Mouse (Mus musculus): ENCODE results near the gene Stxbp4. TPM values are rescaled to one million over a fixed set of nuclear protein-coding genes. Genes with fewer than 3 reads are reported as not detected.

Gene Stxbp4
- polyA plus RNA-seq, 1 experiment from 2014 or later = 19.4 TPM

GRCm38 (mm10) chr11:90622500-90622899, 15.4 kb downstream of the Stxbp4 start:
- no peak overlapping the region for H3K4me2 ChIP-seq (ENCODE audit: low read length)
- H3K4me3 ChIP-seq (replicated peaks; ENCODE audit: low read length) = no peak overlapping the region
- H3K27me3 ChIP-seq (replicated peaks; ENCODE audit: control insufficient read depth, insufficient read depth, low read length) = no peaks in the 10 kb centered on the region
- H3K9ac ChIP-seq (replicated peaks; ENCODE audit: low read depth, low read length) = no peak overlapping the region
- no peaks in the 10 kb centered on the region for H3K4me1 ChIP-seq (replicated peaks; ENCODE audit: control insufficient read depth, insufficient read depth, low read length)
- H3K9me3 ChIP-seq (ENCODE audit: control insufficient read depth, low read length) = no peaks in the 10 kb centered on the region
- no peak for ATAC-seq
- no peak overlapping the region for H3K27ac ChIP-seq (ENCODE audit: low read length)
- no peaks in the 10 kb centered on the region for H3K36me3 ChIP-seq (ENCODE audit: control insufficient read depth, insufficient read depth)
- whole genome bisulfite sequencing = 90% methylated on average over 7 of the region's 7 CpGs

GRCm38 (mm10) chr11:90622044-90622443, 15.8 kb downstream of the Stxbp4 start:
- no peak for ATAC-seq
- H3K36me3 ChIP-seq (ENCODE audit: control insufficient read depth, insufficient read depth) = no peaks in the 10 kb centered on the region
- 83% methylated on average over 12 of the region's 12 CpGs for WGBS

GRCm38 (mm10) chr11:90616431-90616830, 21.5 kb downstream of the Stxbp4 start:
- no peak overlapping the region for H3K27ac ChIP-seq (ENCODE audit: low read length)
- no peaks in the 10 kb centered on the region for H3K9me3 ChIP-seq (ENCODE audit: control insufficient read depth, low read length)
- H3K4me1 ChIP-seq (replicated peaks; ENCODE audit: control insufficient read depth, insufficient read depth, low read length) = no peaks in the 10 kb centered on the region
- no peaks in the 10 kb centered on the region for H3K36me3 ChIP-seq (ENCODE audit: control insufficient read depth, insufficient read depth)
- no peak overlapping the region for H3K4me3 ChIP-seq (replicated peaks; ENCODE audit: low read length)
- H3K9ac ChIP-seq (replicated peaks; ENCODE audit: low read depth, low read length) = no peak overlapping the region
- no peak overlapping the region for H3K4me2 ChIP-seq (ENCODE audit: low read length)
- no peaks in the 10 kb centered on the region for H3K27me3 ChIP-seq (replicated peaks; ENCODE audit: control insufficient read depth, insufficient read depth, low read length)
- ATAC-seq = no peak

More at GRCm38 (mm10) chr11:90622044-90622443, 15.8 kb downstream of the Stxbp4 start:
- H3K4me3 ChIP-seq (replicated peaks; ENCODE audit: low read length) = no peak overlapping the region
- no peak overlapping the region for H3K4me2 ChIP-seq (ENCODE audit: low read length)
- H3K27me3 ChIP-seq (replicated peaks; ENCODE audit: control insufficient read depth, insufficient read depth, low read length) = no peaks in the 10 kb centered on the region
- H3K27ac ChIP-seq (ENCODE audit: low read length) = no peak overlapping the region
- H3K4me1 ChIP-seq (replicated peaks; ENCODE audit: control insufficient read depth, insufficient read depth, low read length) = no peaks in the 10 kb centered on the region
- H3K9ac ChIP-seq (replicated peaks; ENCODE audit: low read depth, low read length) = no peak overlapping the region
- H3K9me3 ChIP-seq (ENCODE audit: control insufficient read depth, low read length) = no peaks in the 10 kb centered on the region

GRCm38 (mm10) chr11:90614743-90615142, 23.1 kb downstream of the Stxbp4 start:
- H3K4me2 ChIP-seq (ENCODE audit: low read length) = no peak overlapping the region
- H3K4me3 ChIP-seq (replicated peaks; ENCODE audit: low read length) = no peak overlapping the region
- no peak overlapping the region for H3K27ac ChIP-seq (ENCODE audit: low read length)
- H3K27me3 ChIP-seq (replicated peaks; ENCODE audit: control insufficient read depth, insufficient read depth, low read length) = no peaks in the 10 kb centered on the region
- no peaks in the 10 kb centered on the region for H3K4me1 ChIP-seq (replicated peaks; ENCODE audit: control insufficient read depth, insufficient read depth, low read length)
- 96% methylated on average over 6 of the region's 6 CpGs for WGBS
- ATAC-seq = no peak
- no peaks in the 10 kb centered on the region for H3K9me3 ChIP-seq (ENCODE audit: control insufficient read depth, low read length)
- no peak overlapping the region for H3K9ac ChIP-seq (replicated peaks; ENCODE audit: low read depth, low read length)
- no peaks in the 10 kb centered on the region for H3K36me3 ChIP-seq (ENCODE audit: control insufficient read depth, insufficient read depth)

GRCm38 (mm10) chr11:90612118-90612517, 25.8 kb downstream of the Stxbp4 start:
- H3K9ac ChIP-seq (replicated peaks; ENCODE audit: low read depth, low read length) = no peak overlapping the region

GRCm38 (mm10) chr11:90603066-90603465, 34.8 kb downstream of the Stxbp4 start:
- H3K4me1 ChIP-seq (replicated peaks; ENCODE audit: control insufficient read depth, insufficient read depth, low read length) = no peaks in the 10 kb centered on the region
- no peak overlapping the region for H3K9ac ChIP-seq (replicated peaks; ENCODE audit: low read depth, low read length)
- peaks cover 10% of the 10 kb centered on the region; the same call in 1 of the 2 replicates for H3K36me3 ChIP-seq (ENCODE audit: control insufficient read depth, insufficient read depth)
- H3K27me3 ChIP-seq (replicated peaks; ENCODE audit: control insufficient read depth, insufficient read depth, low read length) = no peaks in the 10 kb centered on the region
- WGBS = 90% methylated on average over 2 of the region's 2 CpGs
- no peaks in the 10 kb centered on the region for H3K9me3 ChIP-seq (ENCODE audit: control insufficient read depth, low read length)
- no peak overlapping the region for H3K4me2 ChIP-seq (ENCODE audit: low read length)
- H3K4me3 ChIP-seq (replicated peaks; ENCODE audit: low read length) = no peak overlapping the region
- H3K27ac ChIP-seq (ENCODE audit: low read length) = no peak overlapping the region
- no peak for ATAC-seq

More at GRCm38 (mm10) chr11:90612118-90612517, 25.8 kb downstream of the Stxbp4 start:
- Histone ChIP-seq H3K36me3 (ENCODE audit: control insufficient read depth, insufficient read depth) (no peaks in the 10 kb centered on the region), H3K4me2 (ENCODE audit: low read length) (no peak overlapping the region), H3K9me3 (ENCODE audit: control insufficient read depth, low read length) (no peaks in the 10 kb centered on the region), H3K27me3 (replicated peaks; ENCODE audit: control insufficient read depth, insufficient read depth, low read length) (no peaks in the 10 kb centered on the region), H3K4me3 (replicated peaks; ENCODE audit: low read length) (no peak overlapping the region), H3K27ac (ENCODE audit: low read length) (no peak overlapping the region), H3K4me1 (replicated peaks; ENCODE audit: control insufficient read depth, insufficient read depth, low read length) (no peaks in the 10 kb centered on the region)
- ATAC-seq = no peak

GRCm38 (mm10) chr11:90595826-90596225, 42.1 kb downstream of the Stxbp4 start:
- no peak overlapping the region for H3K4me2 ChIP-seq (ENCODE audit: low read length)

GRCm38 (mm10) chr11:90590996-90591395, 46.9 kb downstream of the Stxbp4 start:
- 57% methylated on average over 1 of the region's 1 CpGs for WGBS
- Histone ChIP-seq H3K4me1 (replicated peaks; ENCODE audit: control insufficient read depth, insufficient read depth, low read length) (no peaks in the 10 kb centered on the region), H3K36me3 (ENCODE audit: control insufficient read depth, insufficient read depth) (peaks cover 2% of the 10 kb centered on the region; the same call in 1 of the 2 replicates), H3K9ac (replicated peaks; ENCODE audit: low read depth, low read length) (no peak overlapping the region), H3K4me2 (ENCODE audit: low read length) (no peak overlapping the region), H3K27ac (ENCODE audit: low read length) (no peak overlapping the region), H3K27me3 (replicated peaks; ENCODE audit: control insufficient read depth, insufficient read depth, low read length) (no peaks in the 10 kb centered on the region), H3K4me3 (replicated peaks; ENCODE audit: low read length) (no peak overlapping the region), H3K9me3 (ENCODE audit: control insufficient read depth, low read length) (peaks cover 3% of the 10 kb centered on the region; the same call in 1 of the 2 replicates)
- no peak for ATAC-seq

More at GRCm38 (mm10) chr11:90595826-90596225, 42.1 kb downstream of the Stxbp4 start:
- Histone ChIP-seq H3K27ac (ENCODE audit: low read length) (no peak overlapping the region), H3K27me3 (replicated peaks; ENCODE audit: control insufficient read depth, insufficient read depth, low read length) (no peaks in the 10 kb centered on the region), H3K36me3 (ENCODE audit: control insufficient read depth, insufficient read depth) (peaks cover 6% of the 10 kb centered on the region; the same call in 1 of the 2 replicates), H3K9me3 (ENCODE audit: control insufficient read depth, low read length) (no peaks in the 10 kb centered on the region), H3K9ac (replicated peaks; ENCODE audit: low read depth, low read length) (no peak overlapping the region), H3K4me1 (replicated peaks; ENCODE audit: control insufficient read depth, insufficient read depth, low read length) (no peaks in the 10 kb centered on the region), H3K4me3 (replicated peaks; ENCODE audit: low read length) (no peak overlapping the region)
- WGBS = 75% methylated on average over 1 of the region's 1 CpGs
- no peak for ATAC-seq

- H3K27ac ChIP-seq (ENCODE audit: low read length) = no peak overlapping the region
- WGBS = 85% methylated on average over 8 of the region's 8 CpGs
- ATAC-seq = no peak
- peaks cover 3% of the 10 kb centered on the region; the same call in 1 of the 2 replicates for H3K9me3 ChIP-seq (ENCODE audit: control insufficient read depth, low read length)
- no peak overlapping the region for H3K4me2 ChIP-seq (ENCODE audit: low read length)
- peaks cover 5% of the 10 kb centered on the region; the same call in 1 of the 2 replicates for H3K36me3 ChIP-seq (ENCODE audit: control insufficient read depth, insufficient read depth)
- no peaks in the 10 kb centered on the region for H3K27me3 ChIP-seq (replicated peaks; ENCODE audit: control insufficient read depth, insufficient read depth, low read length)
- no peak overlapping the region for H3K4me3 ChIP-seq (replicated peaks; ENCODE audit: low read length)
- no peak overlapping the region for H3K9ac ChIP-seq (replicated peaks; ENCODE audit: low read depth, low read length)
- no peaks in the 10 kb centered on the region for H3K4me1 ChIP-seq (replicated peaks; ENCODE audit: control insufficient read depth, insufficient read depth, low read length)
Measured at GRCm38 (mm10) chr11:90586203-90586602, 51.7 kb downstream of the Stxbp4 start.

GRCm38 (mm10) chr11:90585754-90586153, 52.1 kb downstream of the Stxbp4 start:
- peaks cover 5% of the 10 kb centered on the region; the same call in 1 of the 2 replicates for H3K36me3 ChIP-seq (ENCODE audit: control insufficient read depth, insufficient read depth)
- H3K4me2 ChIP-seq (ENCODE audit: low read length) = no peak overlapping the region
- H3K9me3 ChIP-seq (ENCODE audit: control insufficient read depth, low read length) = peaks cover 3% of the 10 kb centered on the region; the same call in 1 of the 2 replicates
- H3K4me3 ChIP-seq (replicated peaks; ENCODE audit: low read length) = no peak overlapping the region
- H3K27ac ChIP-seq (ENCODE audit: low read length) = no peak overlapping the region
- 91% methylated on average over 2 of the region's 2 CpGs for WGBS
- H3K9ac ChIP-seq (replicated peaks; ENCODE audit: low read depth, low read length) = no peak overlapping the region
- H3K27me3 ChIP-seq (replicated peaks; ENCODE audit: control insufficient read depth, insufficient read depth, low read length) = no peaks in the 10 kb centered on the region
- ATAC-seq = no peak
- no peaks in the 10 kb centered on the region for H3K4me1 ChIP-seq (replicated peaks; ENCODE audit: control insufficient read depth, insufficient read depth, low read length)

Data from forebrain, embryonic 16.5 days (tissue).